Mouse (Mus musculus): ENCODE data around the gene Gm45837.

- no peak for TF ChIP-seq CTCF (conservative IDR thresholded peaks at IDR 0.05; ENCODE audit: low read length)
- no peak for TF ChIP-seq NANOG (IDR thresholded peaks at IDR 0.05; ENCODE audit: borderline replicate concordance, low read length)
- no peak for TF ChIP-seq POU5F1 (IDR thresholded peaks at IDR 0.05; ENCODE audit: borderline replicate concordance, low read length)
Measured at GRCm38 (mm10) chr7:101535517-101535916, 124.8 kb downstream of the Gm45837 start.

All from E14TG2a.4 (cell line).